Mouse (Mus musculus) embryonic facial prominence, embryonic 11.5 days (tissue): ENCODE measurements around the gene Olfr325. TPM values are rescaled to one million over a fixed set of nuclear protein-coding genes. Genes with fewer than 3 reads are reported as not detected.

Source experiments
- polyA plus RNA-seq: library from polyadenylated mRNA; unstranded; fragments of >200 nt; fragmentation: Nextera tagmentation; extraction: Ambion mirVana; gene quantifications from 2 replicates; pipeline ENCODE4 v1.2.1, GENCODE M21; 2014

Olfr325 gene
- polyA plus RNA-seq, 1 experiment from 2014 or later, result not detected

Other genes with a start within 250 kb of the Olfr325 start
- gene Zfp672, start 247.4 kb upstream of the Olfr325 start, polyA plus RNA-seq, result 24.4 and 26.0 TPM in 2 replicates
- 21.0 and 22.5 TPM in 2 replicates for gene Sh3bp5l, start 247.0 kb upstream of the Olfr325 start, polyA plus RNA-seq
- gene Lypd8, start 198.7 kb upstream of the Olfr325 start, polyA plus RNA-seq, result not detected in 2 replicates
- not detected in 2 replicates for gene 1810065E05Rik, start 156.6 kb upstream of the Olfr325 start, polyA plus RNA-seq
- gene Gm12253, start 145.2 kb upstream of the Olfr325 start, polyA plus RNA-seq, result not detected in 2 replicates
- not detected in 2 replicates for gene Lypd9, start 124.8 kb upstream of the Olfr325 start, polyA plus RNA-seq
- gene Olfr30, start 115.5 kb upstream of the Olfr325 start, polyA plus RNA-seq, result not detected in 2 replicates
- gene Olfr332, start 85.2 kb upstream of the Olfr325 start, polyA plus RNA-seq, result not detected in 2 replicates
- gene Olfr331, start 75.2 kb upstream of the Olfr325 start, polyA plus RNA-seq, result not detected in 2 replicates
- not detected in 2 replicates for gene Olfr330, start 42.9 kb upstream of the Olfr325 start, polyA plus RNA-seq
- not detected in 2 replicates for gene Olfr329-ps, start 31.3 kb upstream of the Olfr325 start, polyA plus RNA-seq
- gene Olfr328, start 22.1 kb upstream of the Olfr325 start, polyA plus RNA-seq, result 0.07 TPM in 1 of 2 replicates, not detected in the other
- not detected in 2 replicates for gene Olfr224, start 7.2 kb upstream of the Olfr325 start, polyA plus RNA-seq
- not detected in 2 replicates for gene Olfr324, start 17.4 kb downstream of the Olfr325 start, polyA plus RNA-seq
- gene 2210407C18Rik, start 38.3 kb downstream of the Olfr325 start, polyA plus RNA-seq, result not detected in 2 replicates
- gene Olfr323, start 52.8 kb downstream of the Olfr325 start, polyA plus RNA-seq, result not detected in 2 replicates
- 0.28 and 0.43 TPM in 2 replicates for gene Trim58, start 62.7 kb downstream of the Olfr325 start, polyA plus RNA-seq
- gene Olfr322, start 81.1 kb downstream of the Olfr325 start, polyA plus RNA-seq, result not detected in 2 replicates
- not detected in 2 replicates for gene Olfr320, start 103.4 kb downstream of the Olfr325 start, polyA plus RNA-seq
- not detected in 2 replicates for gene Olfr319, start 121.4 kb downstream of the Olfr325 start, polyA plus RNA-seq
- gene Olfr318, start 146.3 kb downstream of the Olfr325 start, polyA plus RNA-seq, result not detected in 2 replicates
- not detected in 2 replicates for gene Olfr317, start 161.5 kb downstream of the Olfr325 start, polyA plus RNA-seq
- not detected in 2 replicates for gene Olfr316, start 175.0 kb downstream of the Olfr325 start, polyA plus RNA-seq
- gene Olfr315, start 195.5 kb downstream of the Olfr325 start, polyA plus RNA-seq, result not detected in 2 replicates
- gene Olfr314, start 205.2 kb downstream of the Olfr325 start, polyA plus RNA-seq, result not detected in 2 replicates
- gene Fam183b, start 224.2 kb downstream of the Olfr325 start, polyA plus RNA-seq, result 2.2 and 2.6 TPM in 2 replicates
- not detected in 2 replicates for gene Olfr313, start 237.3 kb downstream of the Olfr325 start, polyA plus RNA-seq